ENCODE assay signal across 10 mouse cellular contexts in genomic region chr2:165074081-165074884, GRCm38 (mm10). TPM values are rescaled to one million over a fixed set of nuclear protein-coding genes. Genes with fewer than 3 reads are reported as not detected.
DNase-seq lines count a peak whose midpoint lies in the region; ATAC-seq and TF ChIP-seq lines count a peak whose summit lies in the region.
"Had no signal": no experiment of that assay in that cellular context is flagged by ENCODE, and none has a peak within 500 bp of the region (broad histone marks: within the 10 kb centered on the region; RNA-seq: fewer than 3 reads in every experiment).

No protein-coding gene starts in this region.

- 45% methylated on average over 11 of the region's 11 CpGs for WGBS in forebrain, embryonic 14.5 days
- WGBS in forebrain, embryonic 16.5 days, result 41% methylated on average over 11 of the region's 11 CpGs
- 51% methylated on average over 11 of the region's 11 CpGs for WGBS in midbrain, postnatal 0 days
- WGBS in midbrain, embryonic 14.5 days, result 54% methylated on average over 11 of the region's 11 CpGs
- 48% methylated on average over 11 of the region's 11 CpGs for WGBS in kidney, embryonic 16.5 days
- 55% methylated on average over 11 of the region's 11 CpGs for WGBS in midbrain, embryonic 13.5 days

- H3K9ac ChIP-seq in forebrain, embryonic 14.5 days (ENCODE audit: low read length), result no peak overlapping the region
- H3K9ac ChIP-seq in forebrain, embryonic 16.5 days (replicated peaks; ENCODE audit: low read depth, low read length), result no peak overlapping the region
- H3K9ac ChIP-seq in midbrain, postnatal 0 days (replicated peaks; ENCODE audit: low read length, poor library complexity, severe bottlenecking), result no peak overlapping the region
- H3K9ac ChIP-seq in midbrain, embryonic 14.5 days (replicated peaks; ENCODE audit: low read length), result no peak overlapping the region
- no peak overlapping the region for H3K9ac ChIP-seq in kidney, embryonic 16.5 days (replicated peaks; ENCODE audit: low read length)
- H3K9ac ChIP-seq in midbrain, embryonic 13.5 days (replicated peaks), result no peak overlapping the region
- H3K9ac ChIP-seq: embryonic facial prominence, embryonic 12.5 days; limb, embryonic 13.5 days had no signal

- 0 out of 2 replicates have a peak, but pooled peaks cover 6% of the 10 kb centered on the region for H3K27me3 ChIP-seq in forebrain, embryonic 14.5 days (replicated peaks; ENCODE audit: control insufficient read depth, insufficient read depth, low read length)
- peaks cover 3% of the 10 kb centered on the region; the same call in 1 of the 2 replicates for H3K27me3 ChIP-seq in forebrain, embryonic 16.5 days (replicated peaks; ENCODE audit: control insufficient read depth, insufficient read depth, low read length)
- peaks cover 7% of the 10 kb centered on the region; the same call in 1 of the 2 replicates for H3K27me3 ChIP-seq in midbrain, postnatal 0 days (ENCODE audit: insufficient read depth, low read length)
- H3K27me3 ChIP-seq in midbrain, embryonic 14.5 days (ENCODE audit: control insufficient read depth, insufficient read depth, low read length), result peaks cover 4% of the 10 kb centered on the region; the same call in 1 of the 2 replicates
- peaks cover 75% of the 10 kb centered on the region for H3K27me3 ChIP-seq in kidney, embryonic 16.5 days (ENCODE audit: insufficient read depth, low read length)
- peaks cover 57% of the 10 kb centered on the region for H3K27me3 ChIP-seq in midbrain, embryonic 13.5 days

- no peak overlapping the region for H3K4me2 ChIP-seq in forebrain, embryonic 14.5 days (ENCODE audit: low read length)
- no peak overlapping the region for H3K4me2 ChIP-seq in forebrain, embryonic 16.5 days (ENCODE audit: low read length)
- H3K4me2 ChIP-seq in midbrain, postnatal 0 days (ENCODE audit: low read depth, low read length, poor library complexity, severe bottlenecking), result no peak overlapping the region
- H3K4me2 ChIP-seq in midbrain, embryonic 14.5 days (ENCODE audit: low read length), result no peak overlapping the region
- H3K4me2 ChIP-seq in kidney, embryonic 16.5 days (replicated peaks; ENCODE audit: low read depth, low read length), result no peak overlapping the region
- H3K4me2 ChIP-seq in midbrain, embryonic 13.5 days (replicated peaks), result no peak overlapping the region
- H3K4me2 ChIP-seq: embryonic facial prominence, embryonic 12.5 days; limb, embryonic 13.5 days had no signal

- no peaks in the 10 kb centered on the region for H3K9me3 ChIP-seq in forebrain, embryonic 14.5 days (replicated peaks; ENCODE audit: control insufficient read depth, low read length)
- no peaks in the 10 kb centered on the region for H3K9me3 ChIP-seq in forebrain, embryonic 16.5 days (ENCODE audit: control insufficient read depth, low read length)
- no peaks in the 10 kb centered on the region for H3K9me3 ChIP-seq in midbrain, postnatal 0 days (ENCODE audit: low read length)
- H3K9me3 ChIP-seq in midbrain, embryonic 14.5 days (ENCODE audit: control insufficient read depth, low read length), result no peaks in the 10 kb centered on the region
- no peaks in the 10 kb centered on the region for H3K9me3 ChIP-seq in kidney, embryonic 16.5 days (ENCODE audit: low read length)
- no peaks in the 10 kb centered on the region for H3K9me3 ChIP-seq in midbrain, embryonic 13.5 days
- H3K9me3 ChIP-seq: embryonic facial prominence, embryonic 12.5 days; limb, embryonic 13.5 days had no signal

- H3K36me3 ChIP-seq in forebrain, embryonic 14.5 days (ENCODE audit: control insufficient read depth, insufficient read depth, low read length), result no peaks in the 10 kb centered on the region
- H3K36me3 ChIP-seq in forebrain, embryonic 16.5 days (ENCODE audit: control insufficient read depth, insufficient read depth), result no peaks in the 10 kb centered on the region
- no peaks in the 10 kb centered on the region for H3K36me3 ChIP-seq in midbrain, postnatal 0 days (ENCODE audit: insufficient read depth, low read length)
- no peaks in the 10 kb centered on the region for H3K36me3 ChIP-seq in midbrain, embryonic 14.5 days (ENCODE audit: control insufficient read depth, insufficient read depth, low read length)
- H3K36me3 ChIP-seq in kidney, embryonic 16.5 days (ENCODE audit: insufficient read depth, low read length), result no peaks in the 10 kb centered on the region
- H3K36me3 ChIP-seq in midbrain, embryonic 13.5 days, result no peaks in the 10 kb centered on the region
- H3K36me3 ChIP-seq: embryonic facial prominence, embryonic 12.5 days; limb, embryonic 13.5 days had no signal

- no peak for TF ChIP-seq CTCF in midbrain, postnatal 0 days (IDR thresholded peaks at IDR 0.05)

- 0 out of 2 replicates have a peak overlapping the region, but pooled peaks have one; percentile 6 for H3K27ac ChIP-seq in forebrain, embryonic 14.5 days (ENCODE audit: low read depth, low read length)
- no peak overlapping the region for H3K27ac ChIP-seq in forebrain, embryonic 16.5 days (ENCODE audit: low read length)
- no peak overlapping the region for H3K27ac ChIP-seq in midbrain, postnatal 0 days (ENCODE audit: low read depth, low read length)
- no peak overlapping the region for H3K27ac ChIP-seq in midbrain, embryonic 14.5 days (replicated peaks; ENCODE audit: low read depth, low read length)
- H3K27ac ChIP-seq in kidney, embryonic 16.5 days (ENCODE audit: low read length), result no peak overlapping the region
- H3K27ac ChIP-seq in midbrain, embryonic 13.5 days, result no peak overlapping the region
- H3K27ac ChIP-seq: embryonic facial prominence, embryonic 12.5 days; limb, embryonic 13.5 days had no signal

- no peak overlapping the region for H3K4me3 ChIP-seq in forebrain, embryonic 14.5 days (ENCODE audit: low read depth, low read length)
- H3K4me3 ChIP-seq in forebrain, embryonic 16.5 days (replicated peaks; ENCODE audit: low read length), result no peak overlapping the region
- no peak overlapping the region for H3K4me3 ChIP-seq in midbrain, postnatal 0 days (ENCODE audit: low read depth, low read length)
- no peak overlapping the region for H3K4me3 ChIP-seq in midbrain, embryonic 14.5 days (replicated peaks; ENCODE audit: low read depth, low read length)
- no peak overlapping the region for H3K4me3 ChIP-seq in kidney, embryonic 16.5 days (ENCODE audit: low read length)
- no peak overlapping the region for H3K4me3 ChIP-seq in midbrain, embryonic 13.5 days (replicated peaks)
- H3K4me3 ChIP-seq: embryonic facial prominence, embryonic 12.5 days; limb, embryonic 13.5 days had no signal

- H3K4me1 ChIP-seq in forebrain, embryonic 14.5 days (ENCODE audit: control insufficient read depth, insufficient read depth, low read length), result peaks cover 47% of the 10 kb centered on the region
- peaks cover 68% of the 10 kb centered on the region for H3K4me1 ChIP-seq in forebrain, embryonic 16.5 days (replicated peaks; ENCODE audit: control insufficient read depth, insufficient read depth, low read length)
- no peaks in the 10 kb centered on the region; the same call in 1 of the 2 replicates for H3K4me1 ChIP-seq in midbrain, postnatal 0 days (ENCODE audit: insufficient read depth, low read length)
- H3K4me1 ChIP-seq in midbrain, embryonic 14.5 days (ENCODE audit: control insufficient read depth, insufficient read depth, low read length), result peaks cover 35% of the 10 kb centered on the region
- H3K4me1 ChIP-seq in kidney, embryonic 16.5 days (ENCODE audit: insufficient read depth, low read length), result peaks cover 3% of the 10 kb centered on the region; the same call in 1 of the 2 replicates
- H3K4me1 ChIP-seq in midbrain, embryonic 13.5 days (replicated peaks), result peaks cover 52% of the 10 kb centered on the region

- ATAC-seq in forebrain, embryonic 14.5 days, result no peak
- no peak for ATAC-seq in forebrain, embryonic 16.5 days
- no peak for ATAC-seq in midbrain, postnatal 0 days (ENCODE audit: low FRiP score)
- ATAC-seq in midbrain, embryonic 14.5 days (ENCODE audit: low FRiP score, low TSS enrichment), result no peak
- ATAC-seq in kidney, embryonic 16.5 days (ENCODE audit: low FRiP score, low TSS enrichment), result no peak
- ATAC-seq in midbrain, embryonic 13.5 days, result no peak

- DNase-seq in forebrain, embryonic 14.5 days (ENCODE audit: low spot score), result peak; percentile 66
- DNase-seq in midbrain, postnatal 0 days (ENCODE audit: low spot score), result peak; percentile 65
- no peak for DNase-seq in midbrain, embryonic 14.5 days
- DNase-seq in heart, adult 8-10 months (ENCODE audit: low spot score), result peak; percentile 74
- peak; percentile 39 for DNase-seq in lung, postnatal 36 days

RNA-seq across cellular contexts. Expression of gene 1700025C18Rik, which starts 16.3 kb away (rescaled TPM):
- not detected in 2 replicates for polyA plus RNA-seq in forebrain, embryonic 14.5 days (2014; fragmentation: Nextera tagmentation; extraction: Ambion mirVana)
- polyA plus RNA-seq in forebrain, embryonic 16.5 days (2015; fragmentation: Nextera tagmentation; extraction: Ambion mirVana), result not detected in 2 replicates
- total RNA-seq in midbrain, postnatal 0 days (2014; rRNA removed), result not detected in 2 replicates
- not detected in 2 replicates for polyA plus RNA-seq in midbrain, postnatal 0 days (2015; fragmentation: Nextera tagmentation; extraction: Ambion mirVana)
- polyA plus RNA-seq in midbrain, embryonic 14.5 days (2014; fragmentation: Nextera tagmentation; extraction: Ambion mirVana), result not detected in 2 replicates
- not detected for total RNA-seq in heart, adult 8-10 months (2022)
- polyA plus RNA-seq in kidney, embryonic 16.5 days (2015; fragmentation: Nextera tagmentation; extraction: Ambion mirVana), result not detected in 2 replicates
- polyA plus RNA-seq in midbrain, embryonic 13.5 days (2015; fragmentation: Nextera tagmentation; extraction: Ambion mirVana), result not detected in 2 replicates
- polyA plus RNA-seq: embryonic facial prominence, embryonic 12.5 days; limb, embryonic 13.5 days had no signal

RNA-seq across cellular contexts. Expression of gene Cd40, which starts 18.9 kb away (rescaled TPM):
- 7.4 and 8.2 TPM in 2 replicates for polyA plus RNA-seq in forebrain, embryonic 14.5 days (2014; fragmentation: Nextera tagmentation; extraction: Ambion mirVana)
- polyA plus RNA-seq in forebrain, embryonic 16.5 days (2015; fragmentation: Nextera tagmentation; extraction: Ambion mirVana), result 5.0 and 6.2 TPM in 2 replicates
- 5.2 and 5.9 TPM in 2 replicates for total RNA-seq in midbrain, postnatal 0 days (2014; rRNA removed)
- polyA plus RNA-seq in midbrain, postnatal 0 days (2015; fragmentation: Nextera tagmentation; extraction: Ambion mirVana), result 4.4 and 6.4 TPM in 2 replicates
- polyA plus RNA-seq in midbrain, embryonic 14.5 days (2014; fragmentation: Nextera tagmentation; extraction: Ambion mirVana), result 5.1 and 7.3 TPM in 2 replicates
- total RNA-seq in heart, adult 8-10 months (2022), result 1 to 10 TPM; 1.6 to 2.4 (median 1.9) TPM
- polyA plus RNA-seq in kidney, embryonic 16.5 days (2015; fragmentation: Nextera tagmentation; extraction: Ambion mirVana), result 9.3 and 12.5 TPM in 2 replicates
- polyA plus RNA-seq in midbrain, embryonic 13.5 days (2015; fragmentation: Nextera tagmentation; extraction: Ambion mirVana), result 7.6 and 8.6 TPM in 2 replicates

RNA-seq across cellular contexts. Expression of gene Ncoa5, which starts 39.6 kb away (rescaled TPM):
- 69.6 and 95.3 TPM in 2 replicates for polyA plus RNA-seq in forebrain, embryonic 14.5 days (2014; fragmentation: Nextera tagmentation; extraction: Ambion mirVana)
- polyA plus RNA-seq in forebrain, embryonic 16.5 days (2015; fragmentation: Nextera tagmentation; extraction: Ambion mirVana), result 128 and 138 TPM in 2 replicates
- total RNA-seq in midbrain, postnatal 0 days (2014; rRNA removed), result 74.5 and 79.2 TPM in 2 replicates
- 54.3 and 65.5 TPM in 2 replicates for polyA plus RNA-seq in midbrain, postnatal 0 days (2015; fragmentation: Nextera tagmentation; extraction: Ambion mirVana)
- 76.6 and 105 TPM in 2 replicates for polyA plus RNA-seq in midbrain, embryonic 14.5 days (2014; fragmentation: Nextera tagmentation; extraction: Ambion mirVana)
- total RNA-seq in heart, adult 8-10 months (2022), result 10 to 100 TPM; 15.2 to 18.9 (median 18.6) TPM
- 69.8 and 79.5 TPM in 2 replicates for polyA plus RNA-seq in kidney, embryonic 16.5 days (2015; fragmentation: Nextera tagmentation; extraction: Ambion mirVana)
- 132 and 137 TPM in 2 replicates for polyA plus RNA-seq in midbrain, embryonic 13.5 days (2015; fragmentation: Nextera tagmentation; extraction: Ambion mirVana)
